Mouse (Mus musculus) ES-E14 (cell line): Measurements from ENCODE around the gene Ralgps1.

Source experiments
- HCFC1 ChIP-seq: IDR thresholded peaks from 2 replicates; pipeline ENCODE4 v1.6.1; 2012; ENCODE audit warnings: low read length, inconsistent platforms, borderline replicate concordance; ENCODE audit not compliant: insufficient read depth
- ZC3H11A ChIP-seq: IDR thresholded peaks from 2 replicates; pipeline ENCODE4 v1.6.1; 2012; ENCODE audit warnings: low read depth, mild to moderate bottlenecking, inconsistent platforms, low read length, borderline replicate concordance

DNA sequence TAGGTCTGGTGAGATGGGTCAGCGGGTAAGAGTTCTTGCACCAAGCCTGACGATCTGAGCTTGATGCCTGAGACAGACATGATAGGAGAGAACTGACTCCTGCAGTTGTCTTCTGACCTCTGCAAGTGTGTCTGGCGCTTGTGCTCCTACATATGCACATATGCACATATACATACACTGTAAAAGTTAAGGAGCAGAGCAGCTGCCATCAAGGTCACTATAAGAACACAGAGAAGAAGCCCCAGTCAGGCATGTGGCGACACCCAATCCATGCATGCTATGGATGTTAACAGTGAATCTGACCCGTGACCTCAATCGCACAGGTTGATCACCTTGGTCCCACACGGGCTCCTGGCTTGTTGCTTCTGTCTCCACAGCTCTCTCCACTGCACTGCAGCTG lies 145.4 kb downstream of the Ralgps1 start:
- no peak for TF ChIP-seq HCFC1
- TF ChIP-seq ZC3H11A: no peak
